Mouse (Mus musculus) kidney, embryonic 16.5 days (tissue): ENCODE measurements around the gene Cat. TPM values are rescaled to one million over a fixed set of nuclear protein-coding genes. Genes with fewer than 3 reads are reported as not detected.

Source experiments
- ATAC-seq: fragments of 200-750 bp; cut with Nextera tagmentation; 2 replicates; pipeline ENCODE4 v1.8.0; 2017; ENCODE audit warnings: moderate TSS enrichment; ENCODE audit not compliant: low FRiP score, low TSS enrichment
- H3K27ac ChIP-seq: fragments of 300-500 bp; sonication (generic); 2 replicates; pipeline ENCODE4 v1.5.1; 2014; ENCODE audit warnings: low read length
- H3K27me3 ChIP-seq: fragments of 300-500 bp; sonication (generic); 2 replicates; pipeline ENCODE4 v1.6.1; 2014; ENCODE audit warnings: low read length, control low read depth, mixed read lengths; ENCODE audit not compliant: insufficient read depth
- H3K36me3 ChIP-seq: fragments of 300-500 bp; sonication (generic); 2 replicates; pipeline ENCODE4 v1.6.1; 2014; ENCODE audit warnings: low read length, control low read depth, mixed read lengths; ENCODE audit not compliant: insufficient read depth
- H3K4me1 ChIP-seq: fragments of 300-500 bp; sonication (generic); 2 replicates; pipeline ENCODE4 v1.6.1; 2014; ENCODE audit warnings: low read length, control low read depth, mixed read lengths; ENCODE audit not compliant: insufficient read depth
- H3K4me2 ChIP-seq: fragments of 300-500 bp; sonication (generic); replicated peaks from 2 replicates; pipeline ENCODE4 v1.6.1; 2014; ENCODE audit warnings: low read depth, low read length
- H3K4me3 ChIP-seq: fragments of 300-500 bp; sonication (generic); 2 replicates; pipeline ENCODE4 v1.5.1; 2014; ENCODE audit warnings: mild to moderate bottlenecking, low read length
- H3K9ac ChIP-seq: fragments of 300-500 bp; sonication (generic); replicated peaks from 2 replicates; pipeline ENCODE4 v1.6.1; 2014; ENCODE audit warnings: low read length
- H3K9me3 ChIP-seq: fragments of 300-500 bp; sonication (generic); 2 replicates; pipeline ENCODE4 v1.6.1; 2016; ENCODE audit warnings: low read length, control low read depth
- WGBS: fragments of 180-500 bp; shearing (Covaris S2); extraction: QIAGEN DNeasy Blood & Tissue Kit; methylation state at CpG from one replicate; pipeline ENCODE4 v1.1.7; 2014; 5-methylcytosine and 5-hydroxymethylcytosine counted together
- polyA plus RNA-seq: library from polyadenylated mRNA; unstranded; fragments of >200 nt; fragmentation: Nextera tagmentation; extraction: Ambion mirVana; gene quantifications from 2 replicates; pipeline ENCODE4 v1.2.1, GENCODE M21; 2015

Cat gene
- polyA plus RNA-seq, 1 experiment from 2014 or later: 101 TPM

GRCm38 (mm10) chr2:103428356-103428755 is 56.6 kb downstream of the Cat start:
- 64% methylated on average over 3 of the region's 3 CpGs for WGBS
- ATAC-seq: no peak

DNA sequence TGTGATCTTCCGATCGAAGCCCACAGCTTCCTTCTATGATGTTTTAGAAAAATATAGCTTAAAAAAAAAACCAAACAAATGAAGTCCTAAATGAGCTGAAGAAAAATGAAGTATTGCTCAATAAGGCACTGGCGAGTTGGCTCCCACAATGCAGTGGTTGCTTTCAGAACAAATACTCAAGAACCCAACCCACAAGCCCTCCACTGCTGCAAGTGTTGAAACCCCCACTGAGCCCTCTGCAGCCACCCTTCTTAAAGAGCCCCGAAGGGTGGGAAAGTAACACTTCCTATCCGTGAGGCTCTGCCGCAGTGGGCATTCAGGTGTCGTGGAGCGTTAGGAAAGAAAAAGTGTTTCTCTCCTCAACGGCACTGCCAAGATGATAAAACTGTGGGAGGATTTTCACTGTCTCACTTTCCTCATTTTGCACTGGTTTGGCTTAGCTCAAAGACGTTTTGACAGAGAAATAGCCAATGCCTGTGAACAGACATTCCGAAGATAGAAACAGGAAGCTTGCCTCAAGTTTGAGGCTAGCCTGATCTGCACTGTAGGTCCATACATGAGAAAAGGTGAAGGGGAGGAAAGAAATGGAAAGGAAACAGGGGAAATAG is 59.4 kb downstream of the Cat start:
- Histone ChIP-seq H3K27ac (no peak overlapping the region), H3K36me3 (no peaks in the 10 kb centered on the region), H3K27me3 (no peaks in the 10 kb centered on the region), H3K4me3 (no peak overlapping the region), H3K9me3 (no peaks in the 10 kb centered on the region), H3K4me2 (no peak overlapping the region), H3K4me1 (peaks cover 3% of the 10 kb centered on the region; the same call in 1 of the 2 replicates), H3K9ac (no peak overlapping the region)
- no peak for ATAC-seq
- WGBS: 63% methylated on average over 11 of the region's 11 CpGs

More at GRCm38 (mm10) chr2:103428356-103428755, 56.6 kb downstream of the Cat start:
- Histone ChIP-seq H3K36me3 (no peaks in the 10 kb centered on the region), H3K4me3 (no peak overlapping the region), H3K27me3 (no peaks in the 10 kb centered on the region), H3K9me3 (no peaks in the 10 kb centered on the region), H3K4me1 (peaks cover 6% of the 10 kb centered on the region; the same call in 1 of the 2 replicates), H3K4me2 (no peak overlapping the region), H3K27ac (no peak overlapping the region), H3K9ac (no peak overlapping the region)

- Histone ChIP-seq H3K9ac (peak overlapping the region; percentile 40), H3K4me1 (peaks cover 3% of the 10 kb centered on the region; the same call in 1 of the 2 replicates), H3K9me3 (no peaks in the 10 kb centered on the region), H3K36me3 (no peaks in the 10 kb centered on the region), H3K4me3 (peak overlapping the region; percentile 21), H3K27me3 (no peaks in the 10 kb centered on the region), H3K27ac (peak overlapping the region; percentile 61), H3K4me2 (peak overlapping the region; percentile 33)
- WGBS: 28% methylated on average over 12 of the region's 12 CpGs
- ATAC-seq: peak; percentile 47
Measured at GRCm38 (mm10) chr2:103424349-103425026, 60.5 kb downstream of the Cat start.

- WGBS: 56% methylated on average over 12 of the region's 12 CpGs
- peak overlapping the region; percentile 33 for H3K4me2 ChIP-seq
Measured at GRCm38 (mm10) chr2:103423884-103424283, 61.1 kb downstream of the Cat start.

GRCm38 (mm10) chr2:103420650-103421507 is 64.1 kb downstream of the Cat start:
- no peak overlapping the region for H3K4me2 ChIP-seq
- no peak overlapping the region for H3K4me3 ChIP-seq
- H3K9me3 ChIP-seq: no peaks in the 10 kb centered on the region
- no peak overlapping the region for H3K27ac ChIP-seq
- no peak; the same call in 1 of the 2 replicates for ATAC-seq
- 42% methylated on average over 15 of the region's 15 CpGs for WGBS
- H3K36me3 ChIP-seq: no peaks in the 10 kb centered on the region
- H3K9ac ChIP-seq: no peak overlapping the region
- peaks cover 3% of the 10 kb centered on the region; the same call in 1 of the 2 replicates for H3K4me1 ChIP-seq
- no peaks in the 10 kb centered on the region for H3K27me3 ChIP-seq

More at GRCm38 (mm10) chr2:103423884-103424283, 61.1 kb downstream of the Cat start:
- Histone ChIP-seq H3K36me3 (no peaks in the 10 kb centered on the region), H3K27me3 (no peaks in the 10 kb centered on the region), H3K4me3 (peak overlapping the region; percentile 21; the same call in 1 of the 2 replicates), H3K9me3 (no peaks in the 10 kb centered on the region), H3K27ac (peak overlapping the region; percentile 61), H3K9ac (peak overlapping the region; percentile 40), H3K4me1 (peaks cover 3% of the 10 kb centered on the region; the same call in 1 of the 2 replicates)
- ATAC-seq: 0 out of 2 replicates have a peak, but pooled peaks have one; percentile 49

GRCm38 (mm10) chr2:103415774-103416173 is 69.2 kb downstream of the Cat start:
- Histone ChIP-seq H3K27me3 (no peaks in the 10 kb centered on the region), H3K27ac (no peak overlapping the region), H3K4me1 (no peaks in the 10 kb centered on the region), H3K4me3 (no peak overlapping the region), H3K4me2 (no peak overlapping the region), H3K9me3 (no peaks in the 10 kb centered on the region), H3K36me3 (no peaks in the 10 kb centered on the region), H3K9ac (no peak overlapping the region)
- WGBS: 88% methylated on average over 3 of the region's 3 CpGs
- ATAC-seq: no peak

DNA sequence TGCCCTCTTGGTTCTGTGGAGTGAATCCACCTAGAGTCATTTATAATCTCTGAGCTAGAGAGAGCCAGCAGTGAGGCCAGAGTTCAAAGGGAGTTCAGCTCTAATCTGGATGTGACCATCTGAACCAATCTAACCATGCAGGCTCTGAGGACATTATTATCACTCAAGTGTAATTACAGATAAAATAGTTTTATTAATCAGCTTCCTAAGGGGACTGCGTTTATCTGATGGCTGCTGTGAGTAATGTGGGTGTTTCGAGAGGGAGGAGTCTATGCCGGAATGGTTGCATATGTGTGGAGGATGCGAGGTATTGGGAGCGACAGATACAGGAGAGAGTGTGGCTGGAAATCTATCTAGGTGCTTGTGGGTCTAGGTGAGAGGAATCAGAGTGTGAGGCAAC is 71.6 kb downstream of the Cat start:
- no peaks in the 10 kb centered on the region for H3K36me3 ChIP-seq
- WGBS: 58% methylated on average over 5 of the region's 5 CpGs
- H3K9ac ChIP-seq: no peak overlapping the region
- H3K4me1 ChIP-seq: no peaks in the 10 kb centered on the region
- no peaks in the 10 kb centered on the region for H3K27me3 ChIP-seq
- no peak overlapping the region for H3K27ac ChIP-seq
- H3K4me2 ChIP-seq: no peak overlapping the region
- ATAC-seq: peak; percentile 67
- H3K9me3 ChIP-seq: no peaks in the 10 kb centered on the region
- H3K4me3 ChIP-seq: no peak overlapping the region

- no peak overlapping the region for H3K4me2 ChIP-seq
- no peak overlapping the region for H3K27ac ChIP-seq
- no peaks in the 10 kb centered on the region for H3K27me3 ChIP-seq
- H3K9me3 ChIP-seq: no peaks in the 10 kb centered on the region
- no peak overlapping the region for H3K9ac ChIP-seq
- H3K4me3 ChIP-seq: no peak overlapping the region
- WGBS: 73% methylated on average over 3 of the region's 3 CpGs
- no peaks in the 10 kb centered on the region for H3K4me1 ChIP-seq
- peak; percentile 80 for ATAC-seq
- H3K36me3 ChIP-seq: no peaks in the 10 kb centered on the region
Measured at GRCm38 (mm10) chr2:103411816-103412215, 73.1 kb downstream of the Cat start.

DNA sequence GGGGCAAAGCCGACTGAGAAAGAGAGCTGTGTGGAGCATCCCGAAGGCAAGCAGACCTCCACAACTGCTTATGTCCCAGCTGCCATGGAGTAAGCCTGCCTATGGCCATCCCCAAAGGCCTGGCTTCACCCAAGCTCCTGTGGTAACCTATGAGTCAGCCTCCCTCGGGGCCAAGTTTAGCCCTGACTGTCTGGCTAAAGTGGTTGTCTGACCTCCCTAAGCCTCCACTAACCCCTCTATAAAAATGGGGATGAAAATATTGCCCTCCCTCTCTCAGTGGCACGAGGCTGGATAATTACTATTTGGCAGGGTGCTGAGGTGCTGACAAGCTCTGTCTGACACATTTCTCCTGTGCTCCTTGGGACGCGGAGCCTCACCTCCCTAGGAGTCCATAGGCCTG is 73.6 kb downstream of the Cat start, which contains the start of gene Elf5:
Elf5 (plus strand) TSS at position 341 of the 400 bp plus-strand sequence.
- H3K36me3 ChIP-seq: no peaks in the 10 kb centered on the region
- H3K9me3 ChIP-seq: no peaks in the 10 kb centered on the region
- H3K4me3 ChIP-seq: no peak within 1 kb of the TSS
- H3K9ac ChIP-seq: no peak within 1 kb of the TSS
- no peak for ATAC-seq
- H3K4me2 ChIP-seq: no peak within 1 kb of the TSS
- H3K27me3 ChIP-seq: no peaks in the 10 kb centered on the region
- no peaks in the 10 kb centered on the region for H3K4me1 ChIP-seq
- WGBS: 78% methylated on average over 6 of the region's 6 CpGs
- no peak within 1 kb of the TSS for H3K27ac ChIP-seq
